Mouse (Mus musculus) neural tube, embryonic 12.5 days (tissue): Measurements from ENCODE around the gene Samd4b. TPM values are rescaled to one million over a fixed set of nuclear protein-coding genes. Genes with fewer than 3 reads are reported as not detected.
A peak's percentile ranks its signal among the peaks of the same experiment; 100 is the strongest.

Experiments
- ATAC-seq: fragments of 200-750 bp; cut with Nextera tagmentation; 2 replicates; pipeline ENCODE4 v1.8.0; 2017; ENCODE audit warnings: low read depth, mild to moderate bottlenecking, moderate TSS enrichment, moderate library complexity; ENCODE audit not compliant: low FRiP score
- H3K27ac ChIP-seq: fragments of 300-500 bp; sonication (generic); 2 replicates; pipeline ENCODE4 v1.5.1; 2016
- H3K27me3 ChIP-seq: fragments of 300-500 bp; sonication (generic); replicated peaks from 2 replicates; pipeline ENCODE4 v1.6.1; 2016; ENCODE audit warnings: mild to moderate bottlenecking
- H3K36me3 ChIP-seq: fragments of 300-500 bp; sonication (generic); 2 replicates; pipeline ENCODE4 v1.6.1; 2016; ENCODE audit warnings: mild to moderate bottlenecking
- H3K4me1 ChIP-seq: fragments of 300-500 bp; sonication (generic); 2 replicates; pipeline ENCODE4 v1.6.1; 2016
- H3K4me2 ChIP-seq: fragments of 300-500 bp; sonication (generic); replicated peaks from 2 replicates; pipeline ENCODE4 v1.6.1; 2016; ENCODE audit warnings: mild to moderate bottlenecking
- H3K4me3 ChIP-seq: fragments of 300-500 bp; sonication (generic); 2 replicates; pipeline ENCODE4 v1.5.1; 2016
- H3K9ac ChIP-seq: fragments of 300-500 bp; sonication (generic); 2 replicates; pipeline ENCODE4 v1.6.1; 2016; ENCODE audit warnings: mild to moderate bottlenecking
- H3K9me3 ChIP-seq: fragments of 300-500 bp; sonication (generic); 2 replicates; pipeline ENCODE4 v1.6.1; 2016; ENCODE audit warnings: mild to moderate bottlenecking
- WGBS: fragments of 180-500 bp; shearing (Covaris S2); methylation state at CpG from one replicate; pipeline ENCODE4 v1.1.7; 2016; 5-methylcytosine and 5-hydroxymethylcytosine counted together
- polyA plus RNA-seq: library from polyadenylated mRNA; unstranded; fragments of >200 nt; fragmentation: Nextera tagmentation; extraction: Ambion mirVana; gene quantifications from 2 replicates; pipeline ENCODE4 v1.2.1, GENCODE M21; 2016

Samd4b gene
- polyA plus RNA-seq, 1 experiment from 2014 or later: 35.0 TPM

DNA sequence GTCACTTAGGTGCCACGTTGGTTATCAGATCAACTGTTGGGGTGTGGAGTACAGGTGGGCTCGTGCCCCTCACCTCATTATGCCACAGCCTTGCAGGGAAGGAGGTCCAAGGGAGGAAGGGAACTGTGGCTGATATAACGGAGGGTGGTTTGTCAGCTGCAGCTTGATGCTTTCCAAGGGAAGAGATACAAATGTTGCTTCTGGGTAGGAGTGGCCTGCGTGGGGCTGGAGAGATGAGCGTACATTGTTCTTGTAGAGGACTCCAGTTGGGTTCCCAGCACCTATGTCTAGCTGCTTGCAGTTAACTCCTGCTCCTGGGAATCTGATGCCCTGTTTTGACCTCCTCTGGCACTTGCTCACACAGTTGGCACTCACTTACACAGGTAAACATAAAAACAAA is 5.2 kb upstream of the Samd4b start:
- Histone ChIP-seq H3K27ac (no peak overlapping the region), H3K4me3 (no peak overlapping the region), H3K9ac (no peak overlapping the region), H3K9me3 (no peaks in the 10 kb centered on the region), H3K4me2 (no peak overlapping the region), H3K36me3 (no peaks in the 10 kb centered on the region), H3K4me1 (no peaks in the 10 kb centered on the region), H3K27me3 (no peaks in the 10 kb centered on the region)
- 78% methylated on average over 5 of the region's 5 CpGs for WGBS
- no peak for ATAC-seq

DNA sequence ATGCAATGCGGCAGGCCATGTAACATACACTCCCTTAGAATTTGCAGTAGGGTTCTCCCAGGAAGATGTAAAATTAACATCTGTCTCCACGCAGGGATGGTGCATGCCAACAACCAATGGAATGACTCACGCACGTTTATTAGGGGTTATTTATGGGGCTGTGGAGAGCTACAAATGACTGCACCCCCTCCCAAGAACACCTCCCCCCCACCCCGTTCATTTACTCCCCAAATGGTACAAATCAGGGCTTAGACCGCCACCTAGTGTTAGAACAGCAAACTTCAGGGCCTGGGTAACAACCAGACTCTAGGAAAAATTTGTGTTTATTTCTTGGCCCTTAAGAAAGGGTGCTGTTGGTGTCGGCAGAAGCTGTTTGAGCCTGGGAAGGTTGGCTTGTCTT is 3.7 kb upstream of the Samd4b start:
- Histone ChIP-seq H3K27me3 (no peaks in the 10 kb centered on the region), H3K36me3 (no peaks in the 10 kb centered on the region), H3K4me3 (no peak overlapping the region), H3K27ac (no peak overlapping the region), H3K4me2 (no peak overlapping the region), H3K9ac (no peak overlapping the region), H3K9me3 (no peaks in the 10 kb centered on the region), H3K4me1 (peaks cover 9% of the 10 kb centered on the region)
- no peak; the same call in 1 of the 2 replicates for ATAC-seq
- 15% methylated on average over 7 of the region's 7 CpGs for WGBS

DNA sequence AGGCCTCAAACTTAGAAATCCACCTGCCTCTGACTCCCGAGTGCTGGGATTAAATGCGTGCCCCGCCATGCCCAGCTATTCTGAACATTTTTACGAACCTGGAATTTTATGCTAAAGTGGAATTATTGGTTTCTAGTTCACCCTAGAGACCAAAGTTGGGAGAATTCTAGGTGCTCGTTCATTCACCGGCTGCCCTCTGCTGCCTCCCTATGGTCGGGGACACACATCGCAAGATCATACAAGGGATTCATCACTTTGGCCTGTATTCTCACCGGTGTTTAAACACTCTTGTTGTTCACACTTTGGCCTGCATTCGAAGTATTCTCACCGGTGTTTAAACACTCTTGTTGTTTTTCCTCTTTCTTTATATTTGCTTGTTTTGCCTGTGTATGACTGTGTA is 3.1 kb upstream of the Samd4b start:
- no peak overlapping the region for H3K9ac ChIP-seq
- 12% methylated on average over 11 of the region's 11 CpGs for WGBS
- no peaks in the 10 kb centered on the region for H3K9me3 ChIP-seq
- H3K36me3 ChIP-seq: no peaks in the 10 kb centered on the region
- H3K4me1 ChIP-seq: peaks cover 16% of the 10 kb centered on the region
- ATAC-seq: no peak
- no peak overlapping the region for H3K4me3 ChIP-seq
- H3K4me2 ChIP-seq: no peak overlapping the region
- no peaks in the 10 kb centered on the region for H3K27me3 ChIP-seq
- H3K27ac ChIP-seq: no peak overlapping the region

DNA sequence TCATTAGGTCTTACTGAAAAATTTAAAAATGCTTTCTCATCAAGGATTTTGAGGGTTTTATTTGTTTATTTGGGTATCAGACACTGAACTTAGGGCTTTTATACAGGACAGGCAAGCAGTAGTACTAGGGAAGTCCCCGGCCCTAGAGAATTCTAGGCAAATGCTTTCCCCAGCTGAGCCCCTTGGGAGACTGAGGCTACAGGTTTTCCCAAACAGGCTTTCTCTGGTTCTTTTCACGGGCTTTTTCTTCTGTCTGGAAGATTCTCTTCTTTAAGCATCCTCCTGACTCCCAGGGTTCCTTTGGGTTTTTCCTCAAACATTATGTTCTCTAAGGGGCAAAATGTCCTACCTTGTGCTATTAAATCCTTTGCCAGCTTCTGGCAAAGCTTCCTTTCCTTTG is 1.0 kb upstream of the Samd4b start:
- H3K27ac ChIP-seq: no peak overlapping the region

DNA sequence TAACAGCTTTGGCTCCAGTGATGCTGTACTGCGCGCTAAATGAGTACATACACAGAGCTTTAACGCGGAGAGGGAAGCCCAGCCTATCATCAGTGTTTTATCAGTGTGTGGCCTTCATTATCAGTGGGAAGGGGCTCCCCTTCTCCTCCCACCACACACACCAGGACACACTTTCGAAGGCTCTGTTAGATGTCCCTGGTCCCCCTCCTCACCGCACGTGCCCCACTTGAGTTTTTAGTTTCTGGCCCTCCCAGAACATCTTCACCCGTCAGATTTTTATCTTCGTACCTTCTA is 720 bp downstream of the Samd4b start:
- ATAC-seq: peak; percentile 19; the same call in 1 of the 2 replicates

More for the DNA sequence above, 1.0 kb upstream of the Samd4b start:
- Histone ChIP-seq H3K27me3 (no peaks in the 10 kb centered on the region), H3K4me2 (no peak overlapping the region), H3K36me3 (0 out of 2 replicates have a peak, but pooled peaks cover 3% of the 10 kb centered on the region), H3K4me3 (no peak overlapping the region), H3K4me1 (peaks cover 28% of the 10 kb centered on the region), H3K9me3 (no peaks in the 10 kb centered on the region), H3K9ac (no peak overlapping the region)
- no peak for ATAC-seq
- 69% methylated on average over 2 of the region's 2 CpGs for WGBS

DNA sequence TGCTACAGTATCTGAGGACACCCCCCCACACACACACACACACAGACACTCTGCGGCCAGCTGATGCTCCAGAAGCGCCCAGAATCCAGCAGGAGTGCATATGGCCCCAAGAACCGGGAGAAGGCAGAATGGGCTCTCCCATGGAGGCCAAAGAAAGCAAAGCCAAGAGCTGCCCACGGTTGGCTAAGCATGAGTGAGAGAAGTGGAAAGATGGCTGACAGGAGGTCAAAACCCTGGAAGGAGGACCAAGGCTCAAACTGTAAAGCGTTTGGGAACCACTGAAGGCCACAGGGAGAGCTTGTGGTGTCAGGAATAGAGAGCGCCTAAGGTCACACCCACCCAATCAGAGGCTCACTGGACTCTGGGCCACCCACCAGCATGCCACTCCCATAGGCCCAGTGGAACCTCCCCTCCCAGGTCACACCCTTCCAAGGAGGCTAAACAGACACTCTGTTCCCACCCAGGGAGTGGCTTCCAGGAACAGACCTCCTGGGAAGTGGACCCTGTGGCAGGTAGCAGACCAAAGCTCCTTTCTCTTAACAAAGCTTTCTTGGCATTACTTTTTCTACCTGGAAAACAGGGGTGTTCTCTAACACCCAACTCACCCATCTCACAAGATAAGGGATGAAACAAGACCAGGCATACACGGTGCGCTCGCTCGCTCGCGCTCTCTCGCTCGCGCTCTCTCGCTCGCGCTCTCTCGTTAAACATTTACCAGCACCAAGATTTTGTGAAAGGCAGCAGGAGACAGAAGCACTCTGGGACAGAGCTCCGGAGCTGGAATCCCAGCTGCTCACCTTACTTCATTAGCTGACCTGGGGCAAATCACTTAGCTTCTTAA is 1.3 kb downstream of the Samd4b start:
- WGBS: 36% methylated on average over 20 of the region's 20 CpGs
- no peaks in the 10 kb centered on the region for H3K27me3 ChIP-seq
- peaks cover 42% of the 10 kb centered on the region for H3K4me1 ChIP-seq
- H3K27ac ChIP-seq: no peak overlapping the region
- peak overlapping the region; percentile 73 for H3K9ac ChIP-seq
- no peak for ATAC-seq
- H3K9me3 ChIP-seq: no peaks in the 10 kb centered on the region
- H3K4me3 ChIP-seq: peak overlapping the region; percentile 64
- H3K36me3 ChIP-seq: 0 out of 2 replicates have a peak, but pooled peaks cover 3% of the 10 kb centered on the region
- peak overlapping the region; percentile 80 for H3K4me2 ChIP-seq

More for the DNA sequence above, 720 bp downstream of the Samd4b start:
- H3K9me3 ChIP-seq: no peaks in the 10 kb centered on the region
- peak overlapping the region; percentile 80 for H3K4me2 ChIP-seq
- H3K9ac ChIP-seq: peak overlapping the region; percentile 73
- 6% methylated on average over 9 of the region's 9 CpGs for WGBS
- peaks cover 42% of the 10 kb centered on the region for H3K4me1 ChIP-seq
- H3K4me3 ChIP-seq: peak overlapping the region; percentile 64
- no peak overlapping the region for H3K27ac ChIP-seq
- H3K36me3 ChIP-seq: 0 out of 2 replicates have a peak, but pooled peaks cover 3% of the 10 kb centered on the region
- H3K27me3 ChIP-seq: no peaks in the 10 kb centered on the region

DNA sequence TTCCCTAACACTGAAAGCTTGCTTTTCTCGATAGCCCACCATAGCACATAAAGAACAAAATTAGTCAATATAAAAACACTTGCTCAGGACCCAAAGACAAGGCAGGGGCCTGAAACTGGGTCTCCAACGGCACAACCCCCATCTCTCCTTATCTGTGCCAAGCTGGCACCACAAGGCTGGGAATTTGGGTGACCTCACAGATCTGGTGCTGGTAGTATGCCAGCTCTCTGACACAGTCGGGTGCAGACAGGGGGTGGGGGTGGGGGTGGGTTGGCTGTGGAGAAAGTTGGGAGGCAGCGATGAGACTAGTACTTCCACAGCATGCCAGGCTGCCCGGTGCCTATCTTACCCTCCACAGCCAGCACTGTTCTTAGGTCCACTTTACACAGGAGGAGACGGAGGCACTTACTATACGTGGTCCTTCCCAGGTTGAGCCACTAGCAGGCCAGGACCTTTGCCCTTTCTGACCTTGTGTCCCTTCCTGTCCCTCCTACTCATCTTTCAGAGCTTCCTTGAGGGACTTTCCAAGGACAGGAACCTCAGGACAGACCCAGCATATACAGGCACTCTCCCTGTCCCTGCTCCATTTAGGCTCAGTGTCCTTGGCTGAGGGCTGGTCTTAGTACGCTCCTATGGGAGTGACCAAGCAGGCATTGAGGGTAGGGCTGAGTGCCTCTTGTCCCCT is 2.1 kb downstream of the Samd4b start:
- peaks cover 46% of the 10 kb centered on the region for H3K4me1 ChIP-seq

DNA sequence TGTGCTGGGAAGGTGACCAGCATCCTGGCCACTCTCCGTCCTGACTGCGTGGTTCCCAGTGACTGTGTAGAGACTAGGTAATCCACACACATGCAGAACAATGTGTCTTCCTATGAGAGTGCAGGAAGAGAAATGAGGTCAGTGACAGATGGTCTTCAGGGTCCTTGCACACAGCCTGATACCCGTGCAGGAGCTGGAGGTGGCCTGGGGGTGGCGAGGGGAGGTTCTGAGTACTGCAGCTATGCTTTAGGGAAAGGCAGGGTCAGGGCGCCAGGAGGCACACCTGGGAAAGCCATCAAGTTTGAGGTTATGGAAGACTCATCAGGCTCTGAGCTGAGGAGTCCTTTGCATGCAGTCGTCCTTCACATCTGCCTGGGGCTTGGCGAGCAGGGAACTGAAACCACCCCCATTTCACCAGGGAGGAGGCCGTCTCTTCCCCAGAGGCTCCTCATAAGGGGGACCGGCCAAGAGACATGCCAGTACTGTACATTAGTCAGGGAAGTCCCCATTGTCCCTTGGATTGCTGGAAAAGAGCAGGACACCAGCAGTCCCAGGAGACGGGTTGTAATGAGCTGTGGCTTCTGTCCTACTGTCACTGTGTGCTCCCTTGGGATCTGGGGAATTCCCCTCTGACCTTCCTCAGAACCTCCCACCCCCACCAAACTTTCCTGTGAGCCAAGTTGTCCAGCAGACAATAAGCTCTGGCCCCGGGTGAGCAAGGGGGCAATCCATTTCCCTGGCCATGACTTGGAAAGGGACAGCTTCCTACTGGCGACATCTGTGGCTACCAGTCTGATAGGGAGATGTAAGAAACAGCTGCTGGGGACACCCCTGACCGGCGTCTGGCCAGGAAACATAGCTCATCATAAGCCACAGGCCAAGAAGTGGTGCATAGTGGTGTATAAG is 4.5 kb downstream of the Samd4b start:
- no peak overlapping the region for H3K27ac ChIP-seq
- H3K4me3 ChIP-seq: no peak overlapping the region
- ATAC-seq: no peak
- H3K27me3 ChIP-seq: no peaks in the 10 kb centered on the region
- WGBS: 41% methylated on average over 14 of the region's 14 CpGs
- 0 out of 2 replicates have a peak overlapping the region, but pooled peaks have one; percentile 20 for H3K4me2 ChIP-seq
- peaks cover 48% of the 10 kb centered on the region for H3K4me1 ChIP-seq
- 0 out of 2 replicates have a peak, but pooled peaks cover 3% of the 10 kb centered on the region for H3K36me3 ChIP-seq
- no peaks in the 10 kb centered on the region for H3K9me3 ChIP-seq
- H3K9ac ChIP-seq: no peak overlapping the region

More for the DNA sequence above, 2.1 kb downstream of the Samd4b start:
- H3K9ac ChIP-seq: no peak overlapping the region
- no peak for ATAC-seq
- peak overlapping the region; percentile 64; the same call in 1 of the 2 replicates for H3K4me3 ChIP-seq
- 0 out of 2 replicates have a peak, but pooled peaks cover 3% of the 10 kb centered on the region for H3K36me3 ChIP-seq
- no peaks in the 10 kb centered on the region for H3K9me3 ChIP-seq
- WGBS: 82% methylated on average over 8 of the region's 8 CpGs
- H3K27ac ChIP-seq: no peak overlapping the region
- peak overlapping the region; percentile 80 for H3K4me2 ChIP-seq
- no peaks in the 10 kb centered on the region for H3K27me3 ChIP-seq

DNA sequence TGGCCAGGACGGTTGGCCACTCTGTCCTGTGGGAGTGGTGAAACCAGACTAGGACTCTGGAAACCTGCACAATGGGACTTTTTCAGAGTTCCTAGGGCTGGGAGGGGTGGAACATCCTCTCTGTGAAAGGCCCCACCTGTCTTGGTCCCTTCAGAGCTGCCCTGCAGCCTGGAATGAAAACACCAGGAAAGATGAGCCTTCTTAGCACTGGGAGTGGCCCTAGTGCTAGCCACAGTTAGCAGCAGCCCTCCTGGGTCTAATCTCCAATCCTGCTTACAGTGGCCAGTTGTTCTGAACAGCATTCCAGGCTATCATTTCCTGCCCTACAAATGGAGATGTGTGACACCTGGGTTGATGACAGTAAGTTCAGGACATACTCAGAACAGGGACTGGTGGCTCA is 6.1 kb downstream of the Samd4b start:
- H3K4me1 ChIP-seq: peaks cover 56% of the 10 kb centered on the region
- 0 out of 2 replicates have a peak, but pooled peaks cover 3% of the 10 kb centered on the region for H3K36me3 ChIP-seq
- H3K9me3 ChIP-seq: no peaks in the 10 kb centered on the region
- no peaks in the 10 kb centered on the region for H3K27me3 ChIP-seq
- no peak overlapping the region for H3K9ac ChIP-seq
- no peak for ATAC-seq
- H3K27ac ChIP-seq: no peak overlapping the region
- H3K4me3 ChIP-seq: no peak overlapping the region
- WGBS: 81% methylated on average over 1 of the region's 1 CpGs
- no peak overlapping the region for H3K4me2 ChIP-seq

DNA sequence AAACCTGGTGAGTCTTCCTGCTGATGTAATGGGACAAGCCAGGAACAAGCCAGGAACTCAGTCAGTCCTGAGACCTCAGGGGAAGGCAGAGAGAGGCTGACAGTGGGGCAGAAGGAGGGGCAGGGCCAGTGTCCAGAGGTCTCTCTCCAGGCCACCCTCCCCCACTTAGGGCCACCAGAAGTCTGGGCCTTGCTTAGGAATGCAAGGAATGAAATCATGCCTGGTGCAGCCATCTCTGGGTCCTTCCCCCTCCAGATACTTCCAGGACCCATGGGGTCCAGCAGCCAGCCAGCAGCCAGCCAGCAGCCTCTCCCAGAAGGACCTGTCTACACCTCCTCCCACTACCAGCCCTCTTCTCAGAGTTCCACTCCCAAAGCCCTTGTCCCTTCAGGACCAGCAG is 10.3 kb downstream of the Samd4b start:
- no peak overlapping the region for H3K4me2 ChIP-seq
- no peaks in the 10 kb centered on the region for H3K9me3 ChIP-seq
- no peak for ATAC-seq
- H3K9ac ChIP-seq: no peak overlapping the region
- H3K27ac ChIP-seq: no peak overlapping the region
- H3K27me3 ChIP-seq: no peaks in the 10 kb centered on the region
- H3K36me3 ChIP-seq: no peaks in the 10 kb centered on the region
- no peak overlapping the region for H3K4me3 ChIP-seq
- H3K4me1 ChIP-seq: peaks cover 42% of the 10 kb centered on the region

DNA sequence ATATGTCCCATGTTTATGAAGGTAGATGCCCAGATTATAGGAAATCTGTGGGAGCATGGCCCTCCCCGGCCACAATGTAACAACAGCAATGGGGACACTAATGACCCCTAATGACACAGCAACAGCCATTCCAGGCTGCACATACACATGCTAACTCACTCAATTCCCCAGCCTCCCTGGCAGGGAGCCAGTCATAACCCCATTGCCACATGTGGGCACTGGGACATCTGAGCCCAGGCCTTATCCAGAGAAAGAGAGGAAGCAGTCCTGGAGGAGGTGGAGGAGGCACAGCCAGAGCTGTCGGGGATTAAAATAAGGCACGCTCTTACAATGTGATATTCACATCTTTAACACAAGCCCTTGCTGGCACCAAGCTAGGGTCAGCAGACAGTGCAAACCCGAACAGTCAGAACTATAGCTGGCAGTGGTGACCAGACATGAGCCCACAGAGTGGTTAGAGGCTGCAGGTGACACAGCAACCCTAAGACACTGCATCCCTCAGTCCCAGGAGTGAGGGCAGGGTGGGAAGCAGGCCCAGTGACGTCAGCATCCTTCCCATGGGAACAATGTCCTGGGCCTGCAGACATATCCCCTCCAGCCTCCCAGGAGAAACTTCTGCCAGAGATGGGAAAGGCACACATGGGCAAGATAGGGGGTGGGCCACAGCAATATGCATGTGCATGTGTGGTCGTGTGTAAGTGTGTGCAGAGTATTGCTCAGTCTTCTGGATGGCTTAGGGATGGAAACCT is 11.1 kb downstream of the Samd4b start:
- Histone ChIP-seq H3K4me1 (peaks cover 41% of the 10 kb centered on the region), H3K4me3 (no peak overlapping the region), H3K27me3 (no peaks in the 10 kb centered on the region), H3K9ac (no peak overlapping the region), H3K27ac (no peak overlapping the region), H3K9me3 (no peaks in the 10 kb centered on the region), H3K36me3 (no peaks in the 10 kb centered on the region), H3K4me2 (no peak overlapping the region)
- ATAC-seq: no peak
- 62% methylated on average over 6 of the region's 6 CpGs for WGBS
